Mouse (Mus musculus) neural tube, embryonic 11.5 days (tissue): ENCODE data around the gene Mbd6. TPM values are rescaled to one million over a fixed set of nuclear protein-coding genes. Genes with fewer than 3 reads are reported as not detected.

Source experiments
- ATAC-seq: fragments of 200-750 bp; cut with Nextera tagmentation; 2 replicates; pipeline ENCODE4 v1.8.0; 2017; ENCODE audit warnings: moderate number of reproducible peaks, mild to moderate bottlenecking, moderate TSS enrichment, moderate library complexity; ENCODE audit not compliant: insufficient read depth, low FRiP score, low TSS enrichment
- DNase-seq: peaks from one replicate; pipeline ENCODE4 v3.0.0-alpha.2; 2015; ENCODE audit warnings: low spot score
- H3K27ac ChIP-seq: fragments of 300-500 bp; sonication (generic); 2 replicates; pipeline ENCODE4 v1.5.1; 2014; ENCODE audit warnings: low read depth, mild to moderate bottlenecking, low read length
- H3K27me3 ChIP-seq: fragments of 300-500 bp; sonication (generic); 2 replicates; pipeline ENCODE4 v1.6.1; 2014; ENCODE audit warnings: mild to moderate bottlenecking, low read length, mixed read lengths; ENCODE audit not compliant: control insufficient read depth, insufficient read depth
- H3K36me3 ChIP-seq: fragments of 300-500 bp; sonication (generic); 2 replicates; pipeline ENCODE4 v1.6.1; 2014; ENCODE audit warnings: mild to moderate bottlenecking, low read length, moderate library complexity, mixed read lengths; ENCODE audit not compliant: control insufficient read depth, insufficient read depth
- H3K4me1 ChIP-seq: fragments of 300-500 bp; sonication (generic); 2 replicates; pipeline ENCODE4 v1.6.1; 2014; ENCODE audit warnings: low read length, mixed read lengths; ENCODE audit not compliant: control insufficient read depth, insufficient read depth
- H3K4me2 ChIP-seq: fragments of 300-500 bp; sonication (generic); 2 replicates; pipeline ENCODE4 v1.6.1; 2014; ENCODE audit warnings: low read depth, mild to moderate bottlenecking, moderate library complexity
- H3K4me3 ChIP-seq: fragments of 300-500 bp; sonication (generic); 2 replicates; pipeline ENCODE4 v1.5.1; 2014; ENCODE audit warnings: low read depth, low read length
- H3K9ac ChIP-seq: fragments of 300-500 bp; sonication (generic); 2 replicates; pipeline ENCODE4 v1.6.1; 2014; ENCODE audit warnings: mild to moderate bottlenecking, low read length
- H3K9me3 ChIP-seq: fragments of 300-500 bp; sonication (generic); 2 replicates; pipeline ENCODE4 v1.6.1; 2016; ENCODE audit warnings: low read length; ENCODE audit not compliant: control insufficient read depth
- WGBS: fragments of 180-500 bp; shearing (Covaris S2); extraction: QIAGEN DNeasy Blood & Tissue Kit; methylation state at CpG from one replicate; pipeline ENCODE4 v1.1.7; 2014; 5-methylcytosine and 5-hydroxymethylcytosine counted together
- polyA plus RNA-seq: library from polyadenylated mRNA; unstranded; fragments of >200 nt; fragmentation: Nextera tagmentation; extraction: Ambion mirVana; gene quantifications from 2 replicates; pipeline ENCODE4 v1.2.1, GENCODE M21; 2014

Mbd6 gene
- polyA plus RNA-seq, 1 experiment from 2014 or later, result 17.6 TPM

- Histone ChIP-seq H3K4me3 (no peak overlapping the region), H3K27ac (no peak overlapping the region), H3K36me3 (no peaks in the 10 kb centered on the region), H3K27me3 (no peaks in the 10 kb centered on the region), H3K9me3 (no peaks in the 10 kb centered on the region), H3K4me2 (0 out of 2 replicates have a peak overlapping the region, but pooled peaks have one; percentile 10), H3K9ac (no peak overlapping the region), H3K4me1 (0 out of 2 replicates have a peak, but pooled peaks cover 5% of the 10 kb centered on the region)
- DNase-seq (peak; percentile 73), ATAC-seq (peak; percentile 60; the same call in 1 of the 2 replicates)
- WGBS, result 23% methylated on average over 14 of the region's 14 CpGs
These were observed 33.0 kb downstream of the Mbd6 start for GRCm38 (mm10) chr10:127255625-127256345.

- 85% methylated on average over 5 of the region's 5 CpGs for WGBS
- Histone ChIP-seq H3K4me2 (no peak overlapping the region), H3K36me3 (no peaks in the 10 kb centered on the region), H3K9me3 (no peaks in the 10 kb centered on the region), H3K4me3 (no peak overlapping the region), H3K27me3 (no peaks in the 10 kb centered on the region), H3K4me1 (no peaks in the 10 kb centered on the region), H3K9ac (no peak overlapping the region), H3K27ac (no peak overlapping the region)
- no peak for ATAC-seq
- DNase-seq, result no peak
These were observed 38.0 kb downstream of the Mbd6 start for GRCm38 (mm10) chr10:127250810-127251209.

- Histone ChIP-seq H3K4me2 (no peak overlapping the region), H3K36me3 (no peaks in the 10 kb centered on the region; the same call in 1 of the 2 replicates), H3K27ac (no peak overlapping the region), H3K9me3 (no peaks in the 10 kb centered on the region), H3K27me3 (no peaks in the 10 kb centered on the region), H3K4me1 (no peaks in the 10 kb centered on the region), H3K4me3 (no peak overlapping the region), H3K9ac (no peak overlapping the region)
- 67% methylated on average over 18 of the region's 18 CpGs for WGBS
- ATAC-seq, result no peak
- no peak for DNase-seq
These were observed 50.5 kb downstream of the Mbd6 start for GRCm38 (mm10) chr10:127238241-127238824.

GRCm38 (mm10) chr10:127236541-127236940 lies 52.3 kb downstream of the Mbd6 start:
- Histone ChIP-seq H3K4me2 (no peak overlapping the region), H3K9ac (no peak overlapping the region), H3K36me3 (no peaks in the 10 kb centered on the region; the same call in 1 of the 2 replicates), H3K9me3 (no peaks in the 10 kb centered on the region), H3K4me1 (no peaks in the 10 kb centered on the region), H3K4me3 (no peak overlapping the region), H3K27me3 (no peaks in the 10 kb centered on the region), H3K27ac (no peak overlapping the region)
- 46% methylated on average over 9 of the region's 9 CpGs for WGBS
- ATAC-seq (no peak), DNase-seq (peak; percentile 38)

- Histone ChIP-seq H3K9ac (no peak overlapping the region), H3K4me3 (no peak overlapping the region), H3K4me2 (no peak overlapping the region), H3K4me1 (no peaks in the 10 kb centered on the region), H3K9me3 (no peaks in the 10 kb centered on the region), H3K36me3 (no peaks in the 10 kb centered on the region; the same call in 1 of the 2 replicates), H3K27ac (no peak overlapping the region), H3K27me3 (no peaks in the 10 kb centered on the region)
- DNase-seq (no peak), ATAC-seq (no peak)
- WGBS, result 82% methylated on average over 9 of the region's 9 CpGs
These were observed 55.7 kb downstream of the Mbd6 start for GRCm38 (mm10) chr10:127233141-127233540.

Other genes starting within 250 kb of the Mbd6 start
- gene Mettl1, start 247.6 kb downstream of the Mbd6 start, polyA plus RNA-seq, result 42.0 and 43.6 TPM in 2 replicates
- gene Eef1akmt3, start 247.5 kb downstream of the Mbd6 start, polyA plus RNA-seq, result 0.23 and 0.32 TPM in 2 replicates
- gene Cyp27b1, start 240.8 kb downstream of the Mbd6 start, polyA plus RNA-seq, result 0.09 and 0.14 TPM in 2 replicates
- gene March9, start 228.8 kb downstream of the Mbd6 start, polyA plus RNA-seq, result 4.3 and 4.7 TPM in 2 replicates
- gene Cdk4, start 225.5 kb downstream of the Mbd6 start, polyA plus RNA-seq, result 2,636 and 2,694 TPM in 2 replicates
- 96.5 and 99.9 TPM in 2 replicates for gene Tspan31, start 218.8 kb downstream of the Mbd6 start, polyA plus RNA-seq
- gene Agap2, start 213.7 kb downstream of the Mbd6 start, polyA plus RNA-seq, result 0.94 and 1.4 TPM in 2 replicates
- 56.2 and 68.9 TPM in 2 replicates for gene Os9, start 167.9 kb downstream of the Mbd6 start, polyA plus RNA-seq
- 17.3 and 19.9 TPM in 2 replicates for gene B4galnt1, start 123.8 kb downstream of the Mbd6 start, polyA plus RNA-seq
- gene Slc26a10, start 108.4 kb downstream of the Mbd6 start, polyA plus RNA-seq, result 0.36 and 0.89 TPM in 2 replicates
- 31.7 and 31.8 TPM in 2 replicates for gene Arhgef25, start 98.9 kb downstream of the Mbd6 start, polyA plus RNA-seq
- 138 and 148 TPM in 2 replicates for gene Dtx3, start 93.3 kb downstream of the Mbd6 start, polyA plus RNA-seq
- gene Pip4k2c, start 77.4 kb downstream of the Mbd6 start, polyA plus RNA-seq, result 15.4 and 16.4 TPM in 2 replicates
- gene Kif5a, start 25.7 kb downstream of the Mbd6 start, polyA plus RNA-seq, result 43.4 and 51.0 TPM in 2 replicates
- 224 and 230 TPM in 2 replicates for gene Dctn2, start 22.6 kb downstream of the Mbd6 start, polyA plus RNA-seq
- gene Mars, start 22.8 kb upstream of the Mbd6 start, polyA plus RNA-seq, result 164 and 166 TPM in 2 replicates
- gene Arhgap9, start 32.9 kb upstream of the Mbd6 start, polyA plus RNA-seq, result 1.1 and 1.8 TPM in 2 replicates
- 3.8 and 4.6 TPM in 2 replicates for gene Gli1, start 53.0 kb upstream of the Mbd6 start, polyA plus RNA-seq
- gene Inhbe, start 65.4 kb upstream of the Mbd6 start, polyA plus RNA-seq, result not detected in 2 replicates
- gene Inhbc, start 81.4 kb upstream of the Mbd6 start, polyA plus RNA-seq, result not detected in 2 replicates
- gene R3hdm2, start 91.3 kb upstream of the Mbd6 start, polyA plus RNA-seq, result 25.4 and 27.4 TPM in 2 replicates
- 0.50 and 0.95 TPM in 2 replicates for gene Stac3, start 212.7 kb upstream of the Mbd6 start, polyA plus RNA-seq
- 2.4 and 3.4 TPM in 2 replicates for gene Ndufa4l2, start 225.9 kb upstream of the Mbd6 start, polyA plus RNA-seq
- 82.1 and 91.5 TPM in 2 replicates for gene Shmt2, start 233.4 kb upstream of the Mbd6 start, polyA plus RNA-seq
- gene Nxph4, start 245.5 kb upstream of the Mbd6 start, polyA plus RNA-seq, result 45.7 and 46.8 TPM in 2 replicates